Mouse (Mus musculus) gastrocnemius, adult 2 months (tissue): Measurements from ENCODE around the gene Plac1. TPM values are rescaled to one million over a fixed set of nuclear protein-coding genes. Genes with fewer than 3 reads are reported as not detected.

Experiments
- DNase-seq: peaks from one replicate; pipeline ENCODE4 v3.0.0; 2022
- H3K27ac ChIP-seq: fragments of 200-600 bp; 2 replicates; pipeline ENCODE4 v1.8.1; 2022; ENCODE audit warnings: mild to moderate bottlenecking
- H3K4me3 ChIP-seq: fragments of 200-600 bp; 2 replicates; pipeline ENCODE4 v1.8.1; 2022; ENCODE audit warnings: mild to moderate bottlenecking, moderate library complexity
- CTCF ChIP-seq: fragments of 200-600 bp; IDR thresholded peaks from 2 replicates; pipeline ENCODE4 v1.8.1; 2022; ENCODE audit warnings: antibody characterized with exemption, mild to moderate bottlenecking, moderate library complexity
- intact Hi-C: fragments of 180-260 bp; cut with DNase I; formaldehyde crosslinking; loops from one replicate; pipeline ENCODE4 v1.15.1; 2025
- total RNA-seq, 2 experiments: library from RNA; stranded (reverse); gene quantifications; 2 replicates each; pipeline ENCODE4 v1.2.3; 2021

The Plac1 gene
- total RNA-seq, 2 experiments from 2014 or later, result not detected

- TF ChIP-seq CTCF, result no peak
- DNase-seq, result peak; percentile 45
- H3K4me3 ChIP-seq, result no peak overlapping the region
- no peak overlapping the region for H3K27ac ChIP-seq
- intact Hi-C loops, result no loop called here
These were observed 63.6 kb downstream of the Plac1 start for GRCm38 (mm10) chrX:53176296-53176695.

GRCm38 (mm10) chrX:53168623-53169022 lies 71.3 kb downstream of the Plac1 start:
- DNase-seq, result no peak
- intact Hi-C loops, result loop anchor here (10.0 kb wide), 1 partner anchor 114 kb away; no protein-coding TSS in a partner anchor
- Histone ChIP-seq H3K4me3 (no peak overlapping the region), H3K27ac (no peak overlapping the region)
- TF ChIP-seq CTCF, result no peak

- TF ChIP-seq CTCF, result no peak
- Histone ChIP-seq H3K4me3 (no peak overlapping the region), H3K27ac (peak overlapping the region; percentile 40; the same call in 1 of the 2 replicates)
- intact Hi-C loops, result loop anchor here (10.0 kb wide), 1 partner anchor 112 kb away; no protein-coding TSS in a partner anchor
- peak; percentile 36 for DNase-seq
These were observed 72.9 kb downstream of the Plac1 start for GRCm38 (mm10) chrX:53166901-53167525.

- intact Hi-C loops, result loop anchor here (10.0 kb wide), 1 partner anchor 112 kb away; no protein-coding TSS in a partner anchor
- no peak for TF ChIP-seq CTCF
- Histone ChIP-seq H3K27ac (peak overlapping the region; percentile 40; the same call in 1 of the 2 replicates), H3K4me3 (no peak overlapping the region; the same call in 1 of the 2 replicates)
- DNase-seq, result peak; percentile 17
These were observed 73.5 kb downstream of the Plac1 start for GRCm38 (mm10) chrX:53166251-53166900.

GRCm38 (mm10) chrX:53162589-53162988 lies 77.3 kb downstream of the Plac1 start:
- DNase-seq, result no peak
- Histone ChIP-seq H3K4me3 (no peak overlapping the region), H3K27ac (no peak overlapping the region)
- TF ChIP-seq CTCF, result no peak
- intact Hi-C loops, result loop anchor here (10.0 kb wide), 1 partner anchor 108 kb away; no protein-coding TSS in a partner anchor

- no peak for TF ChIP-seq CTCF
- intact Hi-C loops, result loop anchor here (10.0 kb wide), 1 partner anchor 107 kb away; no protein-coding TSS in a partner anchor
- Histone ChIP-seq H3K4me3 (no peak overlapping the region), H3K27ac (no peak overlapping the region)
- DNase-seq, result no peak
These were observed 78.3 kb downstream of the Plac1 start for GRCm38 (mm10) chrX:53161583-53161982.

- DNase-seq, result peak; percentile 20
- intact Hi-C loops, result loop anchor here (10.0 kb wide), 1 partner anchor 106 kb away; no protein-coding TSS in a partner anchor
- TF ChIP-seq CTCF, result no peak
- no peak overlapping the region for H3K27ac ChIP-seq
- no peak overlapping the region for H3K4me3 ChIP-seq
These were observed 78.8 kb downstream of the Plac1 start for GRCm38 (mm10) chrX:53161115-53161514.

GRCm38 (mm10) chrX:53148039-53148438 lies 91.9 kb downstream of the Plac1 start:
- Histone ChIP-seq H3K27ac (no peak overlapping the region), H3K4me3 (no peak overlapping the region)
- intact Hi-C loops, result no loop called here
- no peak for DNase-seq
- TF ChIP-seq CTCF, result no peak

GRCm38 (mm10) chrX:53146389-53146917 lies 93.5 kb downstream of the Plac1 start:
- H3K4me3 ChIP-seq, result no peak overlapping the region
- intact Hi-C loops, result no loop called here
- DNase-seq, result no peak
- no peak overlapping the region for H3K27ac ChIP-seq
- TF ChIP-seq CTCF, result no peak

GRCm38 (mm10) chrX:53139641-53140040 lies 100.3 kb downstream of the Plac1 start:
- no peak for TF ChIP-seq CTCF
- no peak for DNase-seq

GRCm38 (mm10) chrX:53137066-53137465 lies 102.8 kb downstream of the Plac1 start:
- DNase-seq, result peak; percentile 39
- no peak for TF ChIP-seq CTCF
- Histone ChIP-seq H3K4me3 (no peak overlapping the region), H3K27ac (no peak overlapping the region)
- intact Hi-C loops, result no loop called here

More at GRCm38 (mm10) chrX:53139641-53140040, 100.3 kb downstream of the Plac1 start:
- no peak overlapping the region for H3K27ac ChIP-seq
- intact Hi-C loops, result no loop called here
- no peak overlapping the region for H3K4me3 ChIP-seq

GRCm38 (mm10) chrX:53129501-53129900 lies 110.4 kb downstream of the Plac1 start:
- no peak for DNase-seq
- Histone ChIP-seq H3K4me3 (no peak overlapping the region), H3K27ac (no peak overlapping the region)
- TF ChIP-seq CTCF, result no peak
- intact Hi-C loops, result no loop called here

- Histone ChIP-seq H3K27ac (no peak overlapping the region), H3K4me3 (no peak overlapping the region)
- intact Hi-C loops, result no loop called here
- no peak for TF ChIP-seq CTCF
- DNase-seq, result no peak
These were observed 113.3 kb downstream of the Plac1 start for GRCm38 (mm10) chrX:53126492-53127033.
